Mouse (Mus musculus) liver, embryonic 15.5 days (tissue): ENCODE measurements around the gene Col25a1. TPM values are rescaled to one million over a fixed set of nuclear protein-coding genes. Genes with fewer than 3 reads are reported as not detected.

Source experiments
- ATAC-seq: fragments of 200-750 bp; cut with Nextera tagmentation; 2 replicates; pipeline ENCODE4 v1.8.0; 2017; ENCODE audit warnings: moderate number of reproducible peaks, mild to moderate bottlenecking, moderate library complexity; ENCODE audit not compliant: insufficient read depth
- H3K27ac ChIP-seq: fragments of 300-500 bp; sonication (generic); replicated peaks from 2 replicates; pipeline ENCODE4 v1.5.1; 2015; ENCODE audit warnings: mild to moderate bottlenecking, inconsistent platforms
- H3K27me3 ChIP-seq: fragments of 300-500 bp; sonication (generic); 2 replicates; pipeline ENCODE4 v1.6.1; 2015; ENCODE audit warnings: mild to moderate bottlenecking, inconsistent platforms
- H3K36me3 ChIP-seq: fragments of 300-500 bp; sonication (generic); replicated peaks from 2 replicates; pipeline ENCODE4 v1.6.1; 2015; ENCODE audit warnings: moderate library complexity, mild to moderate bottlenecking, inconsistent platforms
- H3K4me1 ChIP-seq: fragments of 300-500 bp; sonication (generic); replicated peaks from 2 replicates; pipeline ENCODE4 v1.6.1; 2015; ENCODE audit warnings: inconsistent platforms
- H3K4me2 ChIP-seq: fragments of 300-500 bp; sonication (generic); 2 replicates; pipeline ENCODE4 v1.6.1; 2015; ENCODE audit warnings: moderate library complexity, mild to moderate bottlenecking, inconsistent platforms
- H3K4me3 ChIP-seq: fragments of 300-500 bp; sonication (generic); replicated peaks from 2 replicates; pipeline ENCODE4 v1.5.1; 2015; ENCODE audit warnings: mild to moderate bottlenecking, inconsistent platforms
- H3K9ac ChIP-seq: fragments of 300-500 bp; sonication (generic); 2 replicates; pipeline ENCODE4 v1.6.1; 2015; ENCODE audit warnings: moderate library complexity, mild to moderate bottlenecking, inconsistent platforms
- H3K9me3 ChIP-seq: fragments of 300-500 bp; sonication (generic); replicated peaks from 2 replicates; pipeline ENCODE4 v1.6.1; 2016; ENCODE audit warnings: inconsistent platforms
- WGBS: fragments of 180-500 bp; shearing (Covaris S2); methylation state at CpG from one replicate; pipeline ENCODE4 v1.1.7; 2015; ENCODE audit warnings: mixed read lengths; ENCODE audit not compliant: insufficient replicate concordance; 5-methylcytosine and 5-hydroxymethylcytosine counted together
- polyA plus RNA-seq: library from polyadenylated mRNA; unstranded; fragments of >200 nt; fragmentation: Nextera tagmentation; extraction: Ambion mirVana; gene quantifications from 2 replicates; pipeline ENCODE4 v1.2.1, GENCODE M21; 2015

The Col25a1 gene
- polyA plus RNA-seq, 1 experiment from 2014 or later: 0.79 TPM

- no peaks in the 10 kb centered on the region for H3K4me1 ChIP-seq
- 71% methylated on average over 8 of the region's 8 CpGs for WGBS
- H3K4me2 ChIP-seq: no peak overlapping the region
- H3K9me3 ChIP-seq: no peaks in the 10 kb centered on the region
- H3K27ac ChIP-seq: no peak overlapping the region
- H3K36me3 ChIP-seq: no peaks in the 10 kb centered on the region
- no peak overlapping the region for H3K4me3 ChIP-seq
- ATAC-seq: no peak
- H3K27me3 ChIP-seq: no peaks in the 10 kb centered on the region
- no peak overlapping the region for H3K9ac ChIP-seq
These were observed 3.5 kb upstream of the Col25a1 start for GRCm38 (mm10) chr3:130127840-130128239.

- no peak for ATAC-seq
- no peak overlapping the region for H3K27ac ChIP-seq
- no peak overlapping the region for H3K4me3 ChIP-seq
- no peaks in the 10 kb centered on the region for H3K27me3 ChIP-seq
- no peaks in the 10 kb centered on the region for H3K9me3 ChIP-seq
- WGBS: 67% methylated on average over 11 of the region's 11 CpGs
- H3K4me2 ChIP-seq: no peak overlapping the region
- H3K9ac ChIP-seq: no peak overlapping the region
- no peaks in the 10 kb centered on the region for H3K36me3 ChIP-seq
- H3K4me1 ChIP-seq: no peaks in the 10 kb centered on the region
These were observed 2.7 kb upstream of the Col25a1 start for GRCm38 (mm10) chr3:130128564-130128963.

- no peak for ATAC-seq
- Histone ChIP-seq H3K4me3 (no peak overlapping the region), H3K4me2 (no peak overlapping the region)
These were observed 1.6 kb upstream of the Col25a1 start for GRCm38 (mm10) chr3:130129635-130130206.

GRCm38 (mm10) chr3:130137204-130137603 is 5.9 kb downstream of the Col25a1 start:
- Histone ChIP-seq H3K9ac (no peak overlapping the region), H3K4me2 (no peak overlapping the region), H3K27me3 (no peaks in the 10 kb centered on the region)

More at GRCm38 (mm10) chr3:130129635-130130206, 1.6 kb upstream of the Col25a1 start:
- H3K27ac ChIP-seq: no peak overlapping the region
- no peak overlapping the region for H3K9ac ChIP-seq
- no peaks in the 10 kb centered on the region for H3K36me3 ChIP-seq
- H3K9me3 ChIP-seq: no peaks in the 10 kb centered on the region
- 37% methylated on average over 10 of the region's 10 CpGs for WGBS
- no peaks in the 10 kb centered on the region for H3K27me3 ChIP-seq
- no peaks in the 10 kb centered on the region for H3K4me1 ChIP-seq

GRCm38 (mm10) chr3:130137640-130138039 is 6.3 kb downstream of the Col25a1 start:
- Histone ChIP-seq H3K27ac (no peak overlapping the region), H3K27me3 (no peaks in the 10 kb centered on the region), H3K4me2 (no peak overlapping the region), H3K9ac (no peak overlapping the region), H3K4me3 (no peak overlapping the region), H3K9me3 (no peaks in the 10 kb centered on the region), H3K36me3 (no peaks in the 10 kb centered on the region), H3K4me1 (no peaks in the 10 kb centered on the region)
- WGBS: 7% methylated on average over 3 of the region's 3 CpGs
- no peak for ATAC-seq

More at GRCm38 (mm10) chr3:130137204-130137603, 5.9 kb downstream of the Col25a1 start:
- ATAC-seq: no peak
- H3K27ac ChIP-seq: no peak overlapping the region
- H3K4me3 ChIP-seq: no peak overlapping the region
- H3K9me3 ChIP-seq: no peaks in the 10 kb centered on the region
- no peaks in the 10 kb centered on the region for H3K36me3 ChIP-seq
- no peaks in the 10 kb centered on the region for H3K4me1 ChIP-seq

- Histone ChIP-seq H3K27me3 (no peaks in the 10 kb centered on the region), H3K4me3 (no peak overlapping the region), H3K4me1 (no peaks in the 10 kb centered on the region), H3K9ac (no peak overlapping the region), H3K4me2 (no peak overlapping the region), H3K36me3 (no peaks in the 10 kb centered on the region), H3K9me3 (no peaks in the 10 kb centered on the region), H3K27ac (no peak overlapping the region)
- WGBS: 69% methylated on average over 12 of the region's 12 CpGs
- no peak for ATAC-seq
These were observed 14.6 kb downstream of the Col25a1 start for GRCm38 (mm10) chr3:130145874-130146273.

GRCm38 (mm10) chr3:130147827-130148226 is 16.5 kb downstream of the Col25a1 start:
- no peaks in the 10 kb centered on the region for H3K4me1 ChIP-seq
- WGBS: 70% methylated on average over 8 of the region's 8 CpGs
- no peak overlapping the region for H3K4me2 ChIP-seq
- no peak overlapping the region for H3K4me3 ChIP-seq
- H3K27ac ChIP-seq: no peak overlapping the region
- no peaks in the 10 kb centered on the region for H3K9me3 ChIP-seq
- no peaks in the 10 kb centered on the region for H3K27me3 ChIP-seq
- H3K36me3 ChIP-seq: no peaks in the 10 kb centered on the region
- no peak overlapping the region for H3K9ac ChIP-seq
- no peak for ATAC-seq

- Histone ChIP-seq H3K27ac (no peak overlapping the region), H3K4me1 (no peaks in the 10 kb centered on the region), H3K4me2 (no peak overlapping the region), H3K36me3 (no peaks in the 10 kb centered on the region), H3K9ac (no peak overlapping the region), H3K9me3 (no peaks in the 10 kb centered on the region), H3K27me3 (no peaks in the 10 kb centered on the region), H3K4me3 (no peak overlapping the region)
- 24% methylated on average over 1 of the region's 1 CpGs for WGBS
- ATAC-seq: no peak
These were observed 17.9 kb downstream of the Col25a1 start for GRCm38 (mm10) chr3:130149180-130149579.

GRCm38 (mm10) chr3:130153117-130153516 is 21.8 kb downstream of the Col25a1 start:
- 50% methylated on average over 3 of the region's 3 CpGs for WGBS
- H3K4me3 ChIP-seq: no peak overlapping the region
- ATAC-seq: no peak
- no peak overlapping the region for H3K27ac ChIP-seq
- no peaks in the 10 kb centered on the region for H3K9me3 ChIP-seq
- H3K4me1 ChIP-seq: no peaks in the 10 kb centered on the region
- no peak overlapping the region for H3K9ac ChIP-seq
- no peaks in the 10 kb centered on the region for H3K36me3 ChIP-seq
- no peaks in the 10 kb centered on the region for H3K27me3 ChIP-seq
- no peak overlapping the region for H3K4me2 ChIP-seq

- H3K27ac ChIP-seq: no peak overlapping the region
- H3K9me3 ChIP-seq: no peaks in the 10 kb centered on the region
- no peak overlapping the region for H3K4me2 ChIP-seq
- H3K36me3 ChIP-seq: no peaks in the 10 kb centered on the region
- no peak for ATAC-seq
- H3K9ac ChIP-seq: no peak overlapping the region
- H3K4me1 ChIP-seq: no peaks in the 10 kb centered on the region
- no peaks in the 10 kb centered on the region for H3K27me3 ChIP-seq
- no peak overlapping the region for H3K4me3 ChIP-seq
- 55% methylated on average over 3 of the region's 3 CpGs for WGBS
These were observed 26.2 kb downstream of the Col25a1 start for GRCm38 (mm10) chr3:130157551-130157950.

GRCm38 (mm10) chr3:130159906-130160305 is 28.6 kb downstream of the Col25a1 start:
- H3K27me3 ChIP-seq: no peaks in the 10 kb centered on the region
- no peak for ATAC-seq
- WGBS: 47% methylated on average over 4 of the region's 4 CpGs

GRCm38 (mm10) chr3:130160902-130161301 is 29.6 kb downstream of the Col25a1 start:
- H3K4me2 ChIP-seq: no peak overlapping the region
- H3K9ac ChIP-seq: no peak overlapping the region
- no peak overlapping the region for H3K27ac ChIP-seq
- H3K4me3 ChIP-seq: no peak overlapping the region
- no peaks in the 10 kb centered on the region for H3K4me1 ChIP-seq
- ATAC-seq: no peak
- H3K36me3 ChIP-seq: no peaks in the 10 kb centered on the region
- H3K27me3 ChIP-seq: no peaks in the 10 kb centered on the region
- no peaks in the 10 kb centered on the region for H3K9me3 ChIP-seq
- WGBS: 46% methylated on average over 4 of the region's 4 CpGs

More at GRCm38 (mm10) chr3:130159906-130160305, 28.6 kb downstream of the Col25a1 start:
- H3K27ac ChIP-seq: no peak overlapping the region
- no peak overlapping the region for H3K9ac ChIP-seq
- H3K4me3 ChIP-seq: no peak overlapping the region
- H3K4me1 ChIP-seq: no peaks in the 10 kb centered on the region
- no peak overlapping the region for H3K4me2 ChIP-seq
- no peaks in the 10 kb centered on the region for H3K36me3 ChIP-seq
- no peaks in the 10 kb centered on the region for H3K9me3 ChIP-seq
